Comparison of ENCODE assay signal across 8 mouse cellular contexts in genomic region chr11:107102465-107103223, GRCm38 (mm10). TPM values are rescaled to one million over a fixed set of nuclear protein-coding genes. Genes with fewer than 3 reads are reported as not detected.
DNase-seq lines count a peak whose midpoint lies in the region; ATAC-seq and TF ChIP-seq lines count a peak whose summit lies in the region.

No protein-coding gene starts in this region.

- no peak for DNase-seq in intestine, embryonic 14.5 days (ENCODE audit: low spot score)
- peak; percentile 51 to 71 for DNase-seq in spleen, postnatal 4 days (ENCODE audit: low spot score in 2 of 2)
- no peak for DNase-seq in embryo, embryonic 11 days
- DNase-seq in hindbrain, embryonic 14.5 days (ENCODE audit: low spot score): no peak
- no peak for DNase-seq in urinary bladder, postnatal 14 days (ENCODE audit: low spot score)

- no peaks in the 10 kb centered on the region for H3K27me3 ChIP-seq in intestine, embryonic 14.5 days (replicated peaks; ENCODE audit: control insufficient read depth, insufficient read depth, low read length)
- H3K27me3 ChIP-seq in intestine, postnatal 0 days (replicated peaks; ENCODE audit: control insufficient read depth, insufficient read depth, low read length): no peaks in the 10 kb centered on the region
- H3K27me3 ChIP-seq in lung, embryonic 16.5 days (ENCODE audit: control insufficient read depth, insufficient read depth, low read depth, low read length): no peaks in the 10 kb centered on the region
- H3K27me3 ChIP-seq in hindbrain, embryonic 14.5 days (ENCODE audit: control insufficient read depth, insufficient read depth, low read length): no peaks in the 10 kb centered on the region

- peaks cover 21% of the 10 kb centered on the region for H3K36me3 ChIP-seq in intestine, embryonic 14.5 days (ENCODE audit: control insufficient read depth, insufficient read depth, low read length)
- peaks cover 18% of the 10 kb centered on the region for H3K36me3 ChIP-seq in intestine, postnatal 0 days (ENCODE audit: control insufficient read depth, insufficient read depth)
- H3K36me3 ChIP-seq in lung, embryonic 16.5 days (ENCODE audit: control insufficient read depth, insufficient read depth, low read length): peaks cover 14% of the 10 kb centered on the region
- peaks cover 19% of the 10 kb centered on the region for H3K36me3 ChIP-seq in hindbrain, embryonic 14.5 days (replicated peaks; ENCODE audit: control insufficient read depth, insufficient read depth)

- H3K4me1 ChIP-seq in intestine, embryonic 14.5 days (replicated peaks; ENCODE audit: control insufficient read depth, insufficient read depth, low read length): peaks cover 13% of the 10 kb centered on the region; the same call in 1 of the 2 replicates
- H3K4me1 ChIP-seq in intestine, postnatal 0 days (replicated peaks; ENCODE audit: control insufficient read depth, insufficient read depth, low read length): no peaks in the 10 kb centered on the region
- H3K4me1 ChIP-seq in lung, embryonic 16.5 days (replicated peaks; ENCODE audit: control insufficient read depth, insufficient read depth, low read length): peaks cover 24% of the 10 kb centered on the region
- no peaks in the 10 kb centered on the region for H3K4me1 ChIP-seq in hindbrain, embryonic 14.5 days (replicated peaks; ENCODE audit: control insufficient read depth, insufficient read depth, low read length)

- H3K9ac ChIP-seq in intestine, embryonic 14.5 days (ENCODE audit: low read length): no peak overlapping the region
- H3K9ac ChIP-seq in intestine, postnatal 0 days (ENCODE audit: low read depth, low read length): no peak overlapping the region
- H3K9ac ChIP-seq in lung, embryonic 16.5 days (ENCODE audit: low read length): no peak overlapping the region
- H3K9ac ChIP-seq in hindbrain, embryonic 14.5 days: no peak overlapping the region

- ATAC-seq in intestine, embryonic 14.5 days (replicated peaks; ENCODE audit: low FRiP score, low TSS enrichment, low read depth): no peak
- ATAC-seq in intestine, postnatal 0 days: no peak
- ATAC-seq in activated CD4-positive, CD25-positive, alpha-beta regulatory T cell, adult 4 months: peak; percentile 96
- ATAC-seq in lung, embryonic 16.5 days (ENCODE audit: low read depth): peak; percentile 22; the same call in 1 of the 2 replicates
- ATAC-seq in hindbrain, embryonic 14.5 days (ENCODE audit: low FRiP score): no peak

- no peaks in the 10 kb centered on the region for H3K9me3 ChIP-seq in intestine, embryonic 14.5 days (ENCODE audit: control insufficient read depth, low read length)
- no peaks in the 10 kb centered on the region for H3K9me3 ChIP-seq in intestine, postnatal 0 days (ENCODE audit: control insufficient read depth)
- H3K9me3 ChIP-seq in lung, embryonic 16.5 days (ENCODE audit: control insufficient read depth, low read length): no peaks in the 10 kb centered on the region
- H3K9me3 ChIP-seq in hindbrain, embryonic 14.5 days (ENCODE audit: control insufficient read depth, low read length): no peaks in the 10 kb centered on the region

- H3K4me2 ChIP-seq in intestine, embryonic 14.5 days (ENCODE audit: low read length): no peak overlapping the region
- H3K4me2 ChIP-seq in intestine, postnatal 0 days (replicated peaks; ENCODE audit: low read depth): no peak overlapping the region
- no peak overlapping the region for H3K4me2 ChIP-seq in lung, embryonic 16.5 days (ENCODE audit: low read depth, low read length)
- H3K4me2 ChIP-seq in hindbrain, embryonic 14.5 days (replicated peaks): no peak overlapping the region

- no peak overlapping the region for H3K4me3 ChIP-seq in intestine, embryonic 14.5 days (ENCODE audit: low read depth, low read length)
- H3K4me3 ChIP-seq in intestine, postnatal 0 days (ENCODE audit: low read depth, low read length): no peak overlapping the region
- no peak overlapping the region for H3K4me3 ChIP-seq in lung, embryonic 16.5 days (ENCODE audit: low read length)
- H3K4me3 ChIP-seq in hindbrain, embryonic 14.5 days (replicated peaks; ENCODE audit: low read length): no peak overlapping the region

- 72% methylated on average over 11 of the region's 11 CpGs for WGBS in intestine, embryonic 14.5 days
- WGBS in intestine, postnatal 0 days: 67% methylated on average over 11 of the region's 11 CpGs
- 38% methylated on average over 11 of the region's 11 CpGs for WGBS in lung, embryonic 16.5 days
- 89% methylated on average over 11 of the region's 11 CpGs for WGBS in hindbrain, embryonic 14.5 days

- no peak for TF ChIP-seq CTCF in intestine, postnatal 0 days (IDR thresholded peaks at IDR 0.05; ENCODE audit: low read depth)

- H3K27ac ChIP-seq in intestine, embryonic 14.5 days (ENCODE audit: low read depth): 0 out of 2 replicates have a peak overlapping the region, but pooled peaks have one; percentile 14
- no peak overlapping the region; the same call in 1 of the 2 replicates for H3K27ac ChIP-seq in intestine, postnatal 0 days (ENCODE audit: low read depth, low read length)
- H3K27ac ChIP-seq in lung, embryonic 16.5 days (ENCODE audit: low read length): peak overlapping the region; percentile 1; the same call in 1 of the 2 replicates
- no peak overlapping the region; the same call in 1 of the 2 replicates for H3K27ac ChIP-seq in hindbrain, embryonic 14.5 days

RNA-seq across cellular contexts. Expression of gene Bptf, which starts 29.3 kb away (rescaled TPM):
- polyA plus RNA-seq in intestine, embryonic 14.5 days (2014; fragmentation: Nextera tagmentation; extraction: Ambion mirVana): 38.6 and 42.3 TPM in 2 replicates
- 14.4 and 17.8 TPM in 2 replicates for polyA plus RNA-seq in intestine, postnatal 0 days (2015; fragmentation: Nextera tagmentation; extraction: Ambion mirVana)
- 10 to 100 TPM; 57.7 to 74.0 TPM for polyA plus RNA-seq in activated CD4-positive, CD25-positive, alpha-beta regulatory T cell, adult 4 months (2017; shearing (Covaris generic))
- 28.2 and 29.9 TPM in 2 replicates for polyA plus RNA-seq in lung, embryonic 16.5 days (2015; fragmentation: Nextera tagmentation; extraction: Ambion mirVana)
- polyA plus RNA-seq in hindbrain, embryonic 14.5 days (2014; fragmentation: Nextera tagmentation; extraction: Ambion mirVana): 36.2 and 40.6 TPM in 2 replicates

Comparison
In these comparisons a context has a peak if more than half of its experiments do, and no peak if none do; other contexts are left out.
1. H3K27ac ChIP-seq: peak in intestine, embryonic 14.5 days (single experiment) and lung, embryonic 16.5 days (single experiment); none in intestine, postnatal 0 days (single experiment) and hindbrain, embryonic 14.5 days (single experiment).
2. ATAC-seq: peak in activated CD4-positive, CD25-positive, alpha-beta regulatory T cell, adult 4 months (single experiment) and lung, embryonic 16.5 days (single experiment); none in intestine, embryonic 14.5 days (single experiment), intestine, postnatal 0 days (single experiment) and hindbrain, embryonic 14.5 days (single experiment).
3. DNase-seq: peak in spleen, postnatal 4 days (2 of 2); none in intestine, embryonic 14.5 days (single experiment), embryo, embryonic 11 days (single experiment), hindbrain, embryonic 14.5 days (single experiment) and urinary bladder, postnatal 14 days (single experiment).